Mouse (Mus musculus) liver, embryonic 16.5 days (tissue): ENCODE results near the gene H2-Eb1. TPM values are rescaled to one million over a fixed set of nuclear protein-coding genes. Genes with fewer than 3 reads are reported as not detected.

Experiments used
- ATAC-seq: fragments of 200-750 bp; cut with Nextera tagmentation; 2 replicates; pipeline ENCODE4 v1.8.0; 2017; ENCODE audit warnings: low read depth, mild to moderate bottlenecking, moderate number of reproducible peaks, moderate library complexity
- H3K27ac ChIP-seq: fragments of 300-500 bp; sonication (generic); 2 replicates; pipeline ENCODE4 v1.5.1; 2014; ENCODE audit warnings: mild to moderate bottlenecking, low read length
- H3K27me3 ChIP-seq: fragments of 300-500 bp; sonication (generic); 2 replicates; pipeline ENCODE4 v1.6.1; 2014; ENCODE audit warnings: low read depth, low read length, mixed read lengths; ENCODE audit not compliant: control insufficient read depth, insufficient read depth
- H3K36me3 ChIP-seq: fragments of 300-500 bp; sonication (generic); 2 replicates; pipeline ENCODE4 v1.6.1; 2014; ENCODE audit warnings: mild to moderate bottlenecking; ENCODE audit not compliant: control insufficient read depth, insufficient read depth
- H3K4me1 ChIP-seq: fragments of 300-500 bp; sonication (generic); 2 replicates; pipeline ENCODE4 v1.6.1; 2014; ENCODE audit warnings: low read depth, low read length, mixed read lengths; ENCODE audit not compliant: control insufficient read depth
- H3K4me2 ChIP-seq: fragments of 300-500 bp; sonication (generic); 2 replicates; pipeline ENCODE4 v1.6.1; 2014; ENCODE audit warnings: low read depth, low read length, mixed read lengths
- H3K4me3 ChIP-seq: fragments of 300-500 bp; sonication (generic); 2 replicates; pipeline ENCODE4 v1.5.1; 2014; ENCODE audit warnings: low read depth, mild to moderate bottlenecking, low read length
- H3K9ac ChIP-seq: fragments of 300-500 bp; sonication (generic); 2 replicates; pipeline ENCODE4 v1.6.1; 2014; ENCODE audit warnings: low read depth, low read length
- H3K9me3 ChIP-seq: fragments of 300-500 bp; sonication (generic); replicated peaks from 2 replicates; pipeline ENCODE4 v1.6.1; 2016; ENCODE audit warnings: low read length; ENCODE audit not compliant: control insufficient read depth
- WGBS: fragments of 180-500 bp; shearing (Covaris S2); extraction: QIAGEN DNeasy Blood & Tissue Kit; methylation state at CpG from one replicate; pipeline ENCODE4 v1.1.7; 2014; ENCODE audit not compliant: insufficient replicate concordance; 5-methylcytosine and 5-hydroxymethylcytosine counted together
- polyA plus RNA-seq: library from polyadenylated mRNA; unstranded; fragments of >200 nt; fragmentation: Nextera tagmentation; extraction: Ambion mirVana; gene quantifications from 2 replicates; pipeline ENCODE4 v1.2.1, GENCODE M21; 2015

H2-Eb1 gene
- polyA plus RNA-seq: 3.1 and 3.2 TPM in 2 replicates

GRCm38 (mm10) chr17:34305380-34306030 is at the start of gene H2-Eb1:
TSS of gene H2-Eb1 (plus strand) at chr17:34305867.
- Histone ChIP-seq H3K4me3 (no peak within 1 kb of the TSS), H3K27ac (no peak within 1 kb of the TSS), H3K9ac (no peak within 1 kb of the TSS), H3K4me2 (no peak within 1 kb of the TSS), H3K4me1 (no peaks in the 10 kb centered on the region; the same call in none of the 2 replicates), H3K9me3 (no peaks in the 10 kb centered on the region), H3K27me3 (0 out of 2 replicates have a peak, but pooled peaks cover 3% of the 10 kb centered on the region), H3K36me3 (no peaks in the 10 kb centered on the region)
- ATAC-seq: peak; percentile 61

GRCm38 (mm10) chr17:34256501-34256900 is 49.2 kb upstream of the H2-Eb1 start:
- no peaks in the 10 kb centered on the region for H3K9me3 ChIP-seq
- no peaks in the 10 kb centered on the region for H3K36me3 ChIP-seq
- no peak overlapping the region for H3K4me3 ChIP-seq
- no peak overlapping the region for H3K27ac ChIP-seq
- no peak for ATAC-seq
- H3K4me2 ChIP-seq: no peak overlapping the region
- H3K27me3 ChIP-seq: peaks cover 3% of the 10 kb centered on the region
- no peak overlapping the region for H3K9ac ChIP-seq
- 63% methylated on average over 5 of the region's 5 CpGs for WGBS
- H3K4me1 ChIP-seq: no peaks in the 10 kb centered on the region

- H3K27me3 ChIP-seq: peaks cover 3% of the 10 kb centered on the region
These were observed 47.9 kb upstream of the H2-Eb1 start, which contains the start of gene H2-Ab1 for GRCm38 (mm10) chr17:34257594-34258375. TSS of gene H2-Ab1 (plus strand) at chr17:34257689.

GRCm38 (mm10) chr17:34260551-34260950 is 45.1 kb upstream of the H2-Eb1 start:
- WGBS: 57% methylated on average over 5 of the region's 5 CpGs
- H3K27ac ChIP-seq: no peak overlapping the region
- no peaks in the 10 kb centered on the region for H3K36me3 ChIP-seq
- no peak overlapping the region for H3K9ac ChIP-seq
- no peak for ATAC-seq
- H3K9me3 ChIP-seq: no peaks in the 10 kb centered on the region
- peaks cover 28% of the 10 kb centered on the region for H3K27me3 ChIP-seq
- H3K4me1 ChIP-seq: peaks cover 3% of the 10 kb centered on the region
- H3K4me2 ChIP-seq: no peak overlapping the region
- H3K4me3 ChIP-seq: no peak overlapping the region

More at GRCm38 (mm10) chr17:34257594-34258375, 47.9 kb upstream of the H2-Eb1 start, which contains the start of gene H2-Ab1:
- H3K36me3 ChIP-seq: no peaks in the 10 kb centered on the region
- H3K27ac ChIP-seq: no peak within 1 kb of the TSS
- ATAC-seq: no peak
- H3K4me1 ChIP-seq: no peaks in the 10 kb centered on the region
- no peak within 1 kb of the TSS for H3K9ac ChIP-seq
- no peak within 1 kb of the TSS for H3K4me3 ChIP-seq
- 47% methylated on average over 11 of the region's 11 CpGs for WGBS
- H3K9me3 ChIP-seq: no peaks in the 10 kb centered on the region
- H3K4me2 ChIP-seq: no peak within 1 kb of the TSS

- H3K36me3 ChIP-seq: no peaks in the 10 kb centered on the region
- H3K27ac ChIP-seq: no peak overlapping the region
- ATAC-seq: no peak
- peaks cover 3% of the 10 kb centered on the region for H3K4me1 ChIP-seq
- H3K4me2 ChIP-seq: no peak overlapping the region
- H3K4me3 ChIP-seq: no peak overlapping the region
- H3K9ac ChIP-seq: no peak overlapping the region
- peaks cover 28% of the 10 kb centered on the region for H3K27me3 ChIP-seq
- H3K9me3 ChIP-seq: no peaks in the 10 kb centered on the region
- WGBS: 20% methylated on average over 4 of the region's 4 CpGs
These were observed 44.2 kb upstream of the H2-Eb1 start for GRCm38 (mm10) chr17:34261502-34261901.

- H3K9me3 ChIP-seq: no peaks in the 10 kb centered on the region
- peak overlapping the region; percentile 54 for H3K4me3 ChIP-seq
- H3K4me2 ChIP-seq: peak overlapping the region; percentile 63
- WGBS: under 1% methylated on average over 8 of the region's 8 CpGs
- ATAC-seq: peak; percentile 66
- H3K4me1 ChIP-seq: peaks cover 3% of the 10 kb centered on the region
- H3K27ac ChIP-seq: no peak overlapping the region
- no peaks in the 10 kb centered on the region for H3K36me3 ChIP-seq
- H3K27me3 ChIP-seq: peaks cover 28% of the 10 kb centered on the region
- no peak overlapping the region; the same call in 1 of the 2 replicates for H3K9ac ChIP-seq
These were observed 42.6 kb upstream of the H2-Eb1 start for GRCm38 (mm10) chr17:34263068-34263467.

GRCm38 (mm10) chr17:34263811-34264371 is 41.8 kb upstream of the H2-Eb1 start:
- peak overlapping the region; percentile 54 for H3K4me3 ChIP-seq
- WGBS: 4% methylated on average over 14 of the region's 14 CpGs
- no peak overlapping the region for H3K9ac ChIP-seq
- ATAC-seq: no peak
- H3K36me3 ChIP-seq: no peaks in the 10 kb centered on the region
- peaks cover 3% of the 10 kb centered on the region for H3K4me1 ChIP-seq
- no peak overlapping the region for H3K27ac ChIP-seq
- H3K4me2 ChIP-seq: peak overlapping the region; percentile 63
- H3K27me3 ChIP-seq: peaks cover 28% of the 10 kb centered on the region
- no peaks in the 10 kb centered on the region for H3K9me3 ChIP-seq

GRCm38 (mm10) chr17:34264452-34265351 is 41.0 kb upstream of the H2-Eb1 start:
- Histone ChIP-seq H3K27me3 (peaks cover 28% of the 10 kb centered on the region), H3K36me3 (no peaks in the 10 kb centered on the region), H3K9me3 (no peaks in the 10 kb centered on the region), H3K9ac (peak overlapping the region; percentile 43; the same call in 1 of the 2 replicates), H3K27ac (no peak overlapping the region), H3K4me2 (peak overlapping the region; percentile 63), H3K4me3 (peak overlapping the region; percentile 54), H3K4me1 (peaks cover 3% of the 10 kb centered on the region)
- WGBS: under 1% methylated on average over 91 of the region's 93 CpGs
- peak; percentile 59 for ATAC-seq
